Mouse (Mus musculus): ENCODE measurements around the gene Slc4a2.

Slc4a2 gene

DNA sequence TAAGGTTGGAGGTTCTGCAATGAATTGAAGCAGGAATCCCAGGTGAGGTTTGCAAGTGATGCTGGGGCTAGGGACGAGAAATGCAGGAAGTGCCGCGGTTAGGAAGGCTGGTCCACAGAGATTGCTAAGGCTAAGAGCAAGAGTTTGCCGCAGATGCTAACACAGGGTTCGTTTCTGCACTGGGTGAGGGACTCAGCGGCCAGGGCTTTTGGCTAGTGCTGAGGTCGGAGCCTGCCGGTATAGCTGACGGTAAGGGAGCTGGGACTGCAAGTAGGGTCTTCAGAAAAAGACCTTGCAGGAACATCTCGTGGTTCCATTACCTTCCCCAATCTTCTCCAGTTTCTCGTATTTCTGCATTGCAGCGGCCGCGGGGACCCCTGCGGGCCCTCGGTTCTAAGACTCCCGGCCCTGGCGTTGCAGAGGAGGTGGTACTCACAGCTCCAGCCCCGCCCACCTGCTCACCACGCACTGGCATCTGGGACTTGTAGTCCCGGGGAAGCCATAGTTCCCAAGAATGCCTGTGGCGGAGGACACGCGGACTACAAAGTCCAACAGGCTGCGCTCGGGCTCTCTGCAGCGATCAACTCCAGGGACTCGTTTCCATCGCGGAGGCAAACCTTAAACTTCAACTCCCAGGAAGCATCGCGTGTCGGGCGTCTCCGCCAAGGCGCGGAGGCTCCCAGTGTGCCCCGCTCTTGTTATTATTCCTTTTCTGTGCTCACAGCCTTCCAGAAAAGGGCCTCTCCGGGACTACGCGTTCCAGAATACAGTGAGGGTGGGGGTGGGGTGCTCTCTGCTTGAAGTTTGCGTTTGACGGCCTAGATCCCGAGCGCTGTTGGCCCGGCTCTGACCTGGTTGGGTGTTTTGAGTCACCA lies at the start of gene Slc4a2, which contains the start of gene Cdk5:
TSS of gene Slc4a2 (plus strand) at position 709 of the 875 bp plus-strand sequence.
TSS of gene Cdk5 (minus strand) at position 402 of the 875 bp plus-strand sequence.
- in situ Hi-C loops (cut with MboI; ENCODE audit: low pct_unique_long_range_greater_than_20kb in 1 of 2, low sequenced_read_pairs in 2 of 2, unreplicated experiment in 1 of 2), result no loop called here

GRCm38 (mm10) chr5:24374216-24374615 lies 49.4 kb upstream of the Slc4a2 start:
- in situ Hi-C loops (cut with MboI; ENCODE audit: low pct_unique_long_range_greater_than_20kb in 1 of 2, low sequenced_read_pairs in 2 of 2, unreplicated experiment in 1 of 2), result no loop called here

- in situ Hi-C loops (cut with MboI; ENCODE audit: low pct_unique_long_range_greater_than_20kb in 1 of 2, low sequenced_read_pairs in 2 of 2, unreplicated experiment in 1 of 2), result no loop called here
Measured at GRCm38 (mm10) chr5:24374666-24375328, 48.8 kb upstream of the Slc4a2 start.

DNA sequence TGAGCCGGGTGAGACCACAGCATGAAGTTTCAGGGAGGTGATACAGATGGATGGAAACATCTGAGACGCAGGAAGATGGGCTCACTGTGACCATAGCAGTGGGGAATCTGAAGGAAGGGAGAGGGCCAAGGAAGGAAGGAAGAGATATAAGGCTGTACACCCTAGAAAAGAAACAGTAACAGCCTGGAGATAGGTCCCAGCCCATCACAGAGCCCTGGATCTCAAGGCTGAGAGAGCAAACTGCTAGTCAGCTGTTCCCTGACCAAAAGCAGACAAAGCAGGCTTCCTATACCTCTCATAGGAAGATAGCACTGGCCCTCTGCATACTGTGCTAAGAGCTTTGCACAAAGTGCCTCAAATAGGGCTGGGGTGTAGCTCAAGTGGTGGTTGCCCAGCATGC lies 44.9 kb upstream of the Slc4a2 start:
- in situ Hi-C loops (cut with MboI; ENCODE audit: low pct_unique_long_range_greater_than_20kb in 1 of 2, low sequenced_read_pairs in 2 of 2, unreplicated experiment in 1 of 2), result no loop called here

GRCm38 (mm10) chr5:24379501-24379900 lies 44.1 kb upstream of the Slc4a2 start:
- in situ Hi-C loops (cut with MboI; ENCODE audit: low pct_unique_long_range_greater_than_20kb in 1 of 2, low sequenced_read_pairs in 2 of 2, unreplicated experiment in 1 of 2), result no loop called here

- in situ Hi-C loops (cut with MboI; ENCODE audit: low pct_unique_long_range_greater_than_20kb in 1 of 2, low sequenced_read_pairs in 2 of 2, unreplicated experiment in 1 of 2), result no loop called here
Measured at GRCm38 (mm10) chr5:24380499-24380898, 43.1 kb upstream of the Slc4a2 start.

DNA sequence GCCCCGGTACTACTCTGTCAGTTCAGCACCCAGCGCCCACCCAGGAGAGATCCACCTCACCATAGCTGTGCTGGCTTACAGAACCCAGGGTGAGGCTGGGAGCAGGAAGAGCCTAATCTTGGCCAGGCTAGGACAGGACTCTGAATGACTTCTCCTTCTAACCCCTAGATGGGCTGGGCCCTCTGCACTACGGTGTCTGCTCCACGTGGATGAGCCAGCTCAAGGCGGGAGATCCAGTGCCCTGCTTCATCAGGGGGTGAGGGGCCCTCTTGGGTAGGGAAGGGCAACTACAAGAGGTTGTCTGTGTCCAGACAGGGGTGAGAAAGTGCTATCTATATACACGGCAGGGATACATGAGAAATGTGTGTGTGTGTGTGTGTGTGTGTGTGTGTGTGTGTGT lies 42.2 kb upstream of the Slc4a2 start:
- in situ Hi-C loops (cut with MboI; ENCODE audit: low pct_unique_long_range_greater_than_20kb in 1 of 2, low sequenced_read_pairs in 2 of 2, unreplicated experiment in 1 of 2), result no loop called here

DNA sequence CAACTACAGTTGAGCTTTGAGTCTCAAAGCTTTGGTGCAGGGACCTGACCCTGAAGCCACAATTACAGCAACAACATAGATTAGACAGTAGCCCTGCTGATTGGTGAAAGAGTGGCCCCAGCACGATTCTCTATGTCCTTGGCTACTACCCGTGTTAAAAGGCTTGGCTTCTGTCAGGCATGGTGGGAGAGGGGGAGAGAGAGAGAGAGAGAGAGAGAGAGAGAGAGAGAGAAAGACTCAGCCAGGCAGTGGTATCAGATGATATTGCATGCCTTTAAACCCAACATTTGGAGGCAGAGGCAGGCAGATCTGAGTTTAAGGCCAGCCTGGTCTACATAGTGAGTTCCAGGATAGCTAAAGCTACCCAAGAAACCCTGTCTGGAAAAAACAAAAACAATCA lies 41.6 kb upstream of the Slc4a2 start:
- in situ Hi-C loops (cut with MboI; ENCODE audit: low pct_unique_long_range_greater_than_20kb in 1 of 2, low sequenced_read_pairs in 2 of 2, unreplicated experiment in 1 of 2), result no loop called here

GRCm38 (mm10) chr5:24383026-24383859 lies 40.4 kb upstream of the Slc4a2 start:
- in situ Hi-C loops (cut with MboI; ENCODE audit: low pct_unique_long_range_greater_than_20kb in 1 of 2, low sequenced_read_pairs in 2 of 2, unreplicated experiment in 1 of 2), result no loop called here

DNA sequence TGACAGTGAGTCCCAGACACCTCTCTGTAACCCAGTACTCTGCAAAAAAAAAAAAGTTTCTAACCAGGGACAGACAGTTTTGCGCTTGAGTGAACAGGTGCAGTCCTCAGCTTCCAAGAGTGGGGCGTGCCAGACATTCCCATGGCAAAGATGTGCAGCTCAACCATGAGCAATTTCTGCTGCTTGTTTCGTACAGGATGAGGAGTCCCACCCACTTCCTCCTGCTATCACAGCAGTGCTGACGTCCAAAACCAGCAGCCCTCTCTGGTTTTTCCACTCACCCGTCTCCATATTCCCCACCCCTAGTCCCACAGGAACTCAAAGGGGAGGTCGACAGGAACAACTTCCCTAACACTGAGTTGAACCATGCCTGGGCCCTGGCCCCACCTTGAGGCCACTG lies 39.2 kb upstream of the Slc4a2 start:
- in situ Hi-C loops (cut with MboI; ENCODE audit: low pct_unique_long_range_greater_than_20kb in 1 of 2, low sequenced_read_pairs in 2 of 2, unreplicated experiment in 1 of 2), result no loop called here

GRCm38 (mm10) chr5:24385374-24385773 lies 38.3 kb upstream of the Slc4a2 start:
- in situ Hi-C loops (cut with MboI; ENCODE audit: low pct_unique_long_range_greater_than_20kb in 1 of 2, low sequenced_read_pairs in 2 of 2, unreplicated experiment in 1 of 2), result no loop called here

DNA sequence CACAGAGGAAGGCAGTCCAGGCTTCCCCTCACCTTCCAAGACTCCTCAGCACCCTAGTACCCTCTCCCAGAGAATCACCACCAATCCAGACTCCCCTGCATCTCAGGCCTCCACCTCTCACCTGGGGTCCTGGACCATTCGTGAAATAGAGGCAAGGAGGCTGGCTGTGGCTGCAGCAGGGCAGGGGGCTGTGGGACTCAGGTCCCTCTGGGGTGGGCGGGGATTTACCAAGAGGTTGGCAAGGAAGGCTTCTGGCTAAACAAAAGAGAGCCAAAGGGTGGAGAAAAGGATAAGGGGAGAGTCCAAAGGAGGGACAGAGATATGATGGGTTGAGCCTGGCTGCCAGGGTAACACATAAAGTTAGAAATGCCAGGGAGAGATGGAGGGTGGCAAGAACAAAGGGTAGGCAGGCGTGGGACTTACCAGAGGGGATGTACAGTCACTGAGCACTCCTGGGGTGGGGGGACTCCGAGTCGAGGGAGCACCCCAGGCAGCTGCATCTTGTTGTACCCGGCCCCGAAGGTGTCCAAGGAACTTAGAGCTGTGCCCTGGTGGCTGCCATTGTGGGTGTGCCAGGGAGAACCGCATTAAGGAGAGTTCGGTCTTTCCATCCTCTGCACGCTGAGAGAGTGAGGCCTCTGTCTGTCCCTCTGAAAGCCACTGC lies 37.6 kb upstream of the Slc4a2 start:
- in situ Hi-C loops (cut with MboI; ENCODE audit: low pct_unique_long_range_greater_than_20kb in 1 of 2, low sequenced_read_pairs in 2 of 2, unreplicated experiment in 1 of 2), result no loop called here

DNA sequence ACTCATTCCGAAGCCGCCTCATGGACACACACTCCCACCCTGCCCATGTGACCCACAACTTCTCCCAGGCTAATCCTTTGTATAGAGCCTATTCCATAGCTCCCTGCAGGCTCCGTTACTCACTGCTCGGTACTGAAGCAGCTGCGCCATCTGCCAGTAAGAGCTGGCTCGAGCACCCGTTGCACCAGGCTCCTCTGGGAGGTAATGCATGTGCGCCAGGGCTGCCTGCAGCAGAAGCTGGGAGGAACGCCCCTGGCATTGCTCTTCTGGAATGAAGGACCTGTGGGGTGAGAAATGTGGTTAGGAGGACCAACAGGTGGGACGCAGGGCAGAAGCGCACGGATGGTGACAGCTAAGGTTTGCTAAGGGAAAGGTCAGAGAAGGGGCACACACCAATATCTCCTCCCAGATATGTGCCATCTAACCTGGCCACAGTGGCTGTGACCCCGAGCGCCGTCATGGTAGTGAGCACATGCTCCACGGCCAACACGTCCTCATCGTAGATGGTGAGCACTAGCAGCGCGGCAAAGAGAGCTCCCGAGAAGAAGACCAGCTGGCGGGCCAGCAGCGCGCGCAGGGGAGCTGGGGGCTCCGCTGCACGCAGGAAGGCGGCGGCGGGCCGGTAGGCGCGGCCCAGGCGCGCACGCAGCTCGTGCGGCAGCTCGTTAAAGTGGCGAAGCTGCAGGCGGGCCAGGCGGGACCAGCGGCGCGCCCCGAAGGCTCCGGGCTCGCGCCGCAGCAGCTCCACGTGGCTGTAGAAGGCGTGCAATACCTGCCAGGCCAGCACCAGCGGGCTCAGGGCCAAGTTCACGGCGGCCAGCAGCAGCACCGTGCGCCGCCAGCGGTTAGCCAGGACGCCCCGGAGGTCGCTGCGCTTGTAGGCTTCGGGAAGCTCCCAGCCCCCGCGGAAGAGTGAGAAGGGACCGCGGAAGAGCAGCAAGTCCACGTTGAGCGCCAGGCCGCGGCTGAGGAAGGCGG lies 36.1 kb upstream of the Slc4a2 start:
- in situ Hi-C loops (cut with MboI; ENCODE audit: low pct_unique_long_range_greater_than_20kb in 1 of 2, low sequenced_read_pairs in 2 of 2, unreplicated experiment in 1 of 2), result no loop called here

DNA sequence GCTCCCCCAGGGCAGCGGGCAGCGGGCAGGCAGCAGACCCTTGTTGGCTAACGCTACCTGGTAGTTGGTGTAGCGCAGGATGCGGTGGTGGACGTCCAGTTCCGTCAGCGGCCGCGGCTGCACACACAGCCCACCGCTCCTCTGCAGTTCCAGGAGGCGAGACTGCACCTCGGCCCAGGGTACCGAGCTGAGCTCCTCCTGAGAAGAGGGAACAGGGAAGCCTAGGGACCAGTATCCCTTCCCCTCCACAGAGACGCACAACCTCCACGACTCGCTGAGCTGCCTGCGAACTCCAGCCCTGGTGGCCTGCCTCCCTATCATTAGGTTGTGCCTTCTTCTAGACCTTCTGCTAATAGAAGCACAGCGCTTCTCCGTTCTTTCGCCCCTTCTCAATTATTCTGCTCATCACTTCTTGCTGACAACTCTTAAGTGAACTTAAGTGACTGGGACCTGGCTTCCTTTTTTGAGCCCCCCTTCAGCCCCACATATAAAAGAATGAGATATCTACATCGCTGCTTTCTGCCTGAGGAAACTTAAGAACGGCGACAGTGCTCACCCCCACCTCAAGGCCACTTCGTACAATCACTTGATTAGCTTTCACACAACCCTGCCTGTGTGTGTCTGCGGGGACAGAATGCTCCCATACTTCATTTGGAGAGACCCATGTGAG lies 35.3 kb upstream of the Slc4a2 start:
- in situ Hi-C loops (cut with MboI; ENCODE audit: low pct_unique_long_range_greater_than_20kb in 1 of 2, low sequenced_read_pairs in 2 of 2, unreplicated experiment in 1 of 2), result no loop called here

- in situ Hi-C loops (cut with MboI; ENCODE audit: low pct_unique_long_range_greater_than_20kb in 1 of 2, low sequenced_read_pairs in 2 of 2, unreplicated experiment in 1 of 2), result no loop called here
Measured at GRCm38 (mm10) chr5:24389011-24389657, 34.5 kb upstream of the Slc4a2 start.

DNA sequence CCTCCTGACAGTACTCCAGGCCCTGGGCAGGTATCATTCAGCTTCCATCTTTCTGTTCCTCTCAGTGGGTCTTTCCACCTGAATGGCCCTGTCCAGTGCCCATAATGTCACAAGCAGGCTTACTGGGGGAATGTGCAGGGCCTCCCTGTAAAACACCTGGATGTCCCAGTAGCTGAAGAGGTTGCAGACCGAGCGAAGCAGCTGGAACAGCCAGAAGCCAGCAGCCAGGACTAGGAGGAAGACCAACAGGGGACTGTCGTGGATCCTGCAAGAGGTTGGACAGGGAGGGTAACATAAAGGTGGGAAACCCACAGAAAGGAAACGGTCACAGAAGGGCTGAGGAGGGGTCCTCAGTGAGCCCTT lies 34.0 kb upstream of the Slc4a2 start:
- in situ Hi-C loops (cut with MboI; ENCODE audit: low pct_unique_long_range_greater_than_20kb in 1 of 2, low sequenced_read_pairs in 2 of 2, unreplicated experiment in 1 of 2), result no loop called here

GRCm38 (mm10) chr5:24391864-24392263 lies 31.8 kb upstream of the Slc4a2 start, which contains the start of gene Atg9b:
Gene Atg9b (minus strand): TSS chr5:24392143.
- in situ Hi-C loops (cut with MboI; ENCODE audit: low pct_unique_long_range_greater_than_20kb in 1 of 2, low sequenced_read_pairs in 2 of 2, unreplicated experiment in 1 of 2), result no loop called here

Data from mouse embryonic stem cell (cell line).